Mouse (Mus musculus) hindbrain, embryonic 11.5 days (tissue): ENCODE data around the gene Garem2. TPM values are rescaled to one million over a fixed set of nuclear protein-coding genes. Genes with fewer than 3 reads are reported as not detected.

ENCODE experiments used
- ATAC-seq: fragments of 200-750 bp; cut with Nextera tagmentation; 2 replicates; pipeline ENCODE4 v1.8.0; 2017; ENCODE audit warnings: mild to moderate bottlenecking, moderate TSS enrichment, moderate library complexity; ENCODE audit not compliant: low FRiP score
- DNase-seq: peaks from one replicate; pipeline ENCODE4 v3.0.0-alpha.2; 2015; ENCODE audit warnings: low spot score
- H3K27ac ChIP-seq: fragments of 300-500 bp; sonication (generic); 2 replicates; pipeline ENCODE4 v1.5.1; 2014; ENCODE audit warnings: mild to moderate bottlenecking, low read depth, low read length
- H3K27me3 ChIP-seq: fragments of 300-500 bp; sonication (generic); 2 replicates; pipeline ENCODE4 v1.6.1; 2014; ENCODE audit warnings: mild to moderate bottlenecking, low read length, moderate library complexity, mixed read lengths; ENCODE audit not compliant: control insufficient read depth, insufficient read depth
- H3K36me3 ChIP-seq: fragments of 300-500 bp; sonication (generic); 2 replicates; pipeline ENCODE4 v1.6.1; 2014; ENCODE audit warnings: mild to moderate bottlenecking, low read length, moderate library complexity, mixed read lengths; ENCODE audit not compliant: control insufficient read depth, insufficient read depth
- H3K4me1 ChIP-seq: fragments of 300-500 bp; sonication (generic); replicated peaks from 2 replicates; pipeline ENCODE4 v1.6.1; 2014; ENCODE audit warnings: low read length, mixed read lengths; ENCODE audit not compliant: control insufficient read depth, insufficient read depth
- H3K4me2 ChIP-seq: fragments of 300-500 bp; sonication (generic); replicated peaks from 2 replicates; pipeline ENCODE4 v1.6.1; 2014; ENCODE audit warnings: mild to moderate bottlenecking, low read depth, low read length
- H3K4me3 ChIP-seq: fragments of 300-500 bp; sonication (generic); 2 replicates; pipeline ENCODE4 v1.5.1; 2014; ENCODE audit warnings: low read depth, low read length
- H3K9ac ChIP-seq: fragments of 300-500 bp; sonication (generic); 2 replicates; pipeline ENCODE4 v1.6.1; 2014; ENCODE audit warnings: low read depth, low read length
- H3K9me3 ChIP-seq: fragments of 300-500 bp; sonication (generic); 2 replicates; pipeline ENCODE4 v1.6.1; 2016; ENCODE audit warnings: low read length; ENCODE audit not compliant: control insufficient read depth
- WGBS: fragments of 180-500 bp; shearing (Covaris S2); extraction: QIAGEN DNeasy Blood & Tissue Kit; methylation state at CpG from one replicate; pipeline ENCODE4 v1.1.7; 2014; 5-methylcytosine and 5-hydroxymethylcytosine counted together
- polyA plus RNA-seq: library from polyadenylated mRNA; unstranded; fragments of >200 nt; fragmentation: Nextera tagmentation; extraction: Ambion mirVana; gene quantifications from 2 replicates; pipeline ENCODE4 v1.2.1, GENCODE M21; 2014

Gene Garem2
- polyA plus RNA-seq, 1 experiment from 2014 or later = 18.2 TPM

DNA sequence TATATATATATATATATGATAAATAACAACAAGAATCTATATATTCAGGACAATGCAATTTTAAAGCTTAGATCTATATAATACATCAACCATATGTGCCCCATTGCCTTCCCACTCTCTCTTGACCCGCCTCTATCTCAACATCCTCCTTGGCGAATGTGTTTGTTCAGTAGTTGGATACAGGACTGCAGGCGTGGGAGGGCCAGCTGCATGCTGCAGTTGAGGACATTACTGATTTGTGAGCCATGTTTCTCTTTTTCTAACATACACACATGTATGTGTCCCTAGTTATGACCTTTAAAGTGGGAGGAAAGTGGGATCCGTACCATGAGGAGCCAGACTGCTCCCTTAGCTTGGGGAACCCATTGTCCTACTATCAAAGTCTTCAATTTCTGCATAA, 26.3 kb downstream of the Garem2 start:
- Histone ChIP-seq H3K27me3 (no peaks in the 10 kb centered on the region), H3K9ac (no peak overlapping the region), H3K4me2 (no peak overlapping the region), H3K27ac (no peak overlapping the region), H3K36me3 (no peaks in the 10 kb centered on the region; the same call in 1 of the 2 replicates), H3K9me3 (no peaks in the 10 kb centered on the region), H3K4me1 (no peaks in the 10 kb centered on the region), H3K4me3 (no peak overlapping the region)
- DNase-seq (no peak), ATAC-seq (no peak)
- WGBS = 92% methylated on average over 4 of the region's 4 CpGs

DNA sequence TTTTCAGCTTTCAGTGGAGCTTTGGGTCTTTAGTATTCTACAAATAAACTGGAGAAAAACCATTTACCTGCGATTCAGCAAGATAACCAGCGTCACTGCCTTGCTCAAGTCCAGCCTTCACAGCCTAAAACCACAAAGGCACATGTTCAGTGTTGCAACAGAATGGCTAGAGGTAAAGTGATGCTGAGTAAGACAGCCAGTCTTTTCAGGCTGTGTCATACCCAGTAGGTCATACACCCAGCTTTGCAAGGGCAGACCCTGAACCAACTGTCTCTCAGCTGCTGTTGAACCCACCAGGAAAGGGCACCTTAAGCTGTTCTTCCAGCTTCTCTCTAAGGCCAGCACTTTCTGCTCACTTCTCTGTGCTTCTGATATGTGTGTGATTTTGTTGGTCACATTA, 27.2 kb downstream of the Garem2 start:
- no peak overlapping the region for H3K27ac ChIP-seq
- no peaks in the 10 kb centered on the region for H3K4me1 ChIP-seq
- H3K27me3 ChIP-seq = no peaks in the 10 kb centered on the region
- DNase-seq = no peak
- H3K4me2 ChIP-seq = no peak overlapping the region
- no peak overlapping the region for H3K4me3 ChIP-seq
- no peaks in the 10 kb centered on the region for H3K9me3 ChIP-seq
- WGBS = 97% methylated on average over 2 of the region's 2 CpGs
- ATAC-seq = no peak
- H3K9ac ChIP-seq = no peak overlapping the region
- H3K36me3 ChIP-seq = no peaks in the 10 kb centered on the region; the same call in 1 of the 2 replicates

DNA sequence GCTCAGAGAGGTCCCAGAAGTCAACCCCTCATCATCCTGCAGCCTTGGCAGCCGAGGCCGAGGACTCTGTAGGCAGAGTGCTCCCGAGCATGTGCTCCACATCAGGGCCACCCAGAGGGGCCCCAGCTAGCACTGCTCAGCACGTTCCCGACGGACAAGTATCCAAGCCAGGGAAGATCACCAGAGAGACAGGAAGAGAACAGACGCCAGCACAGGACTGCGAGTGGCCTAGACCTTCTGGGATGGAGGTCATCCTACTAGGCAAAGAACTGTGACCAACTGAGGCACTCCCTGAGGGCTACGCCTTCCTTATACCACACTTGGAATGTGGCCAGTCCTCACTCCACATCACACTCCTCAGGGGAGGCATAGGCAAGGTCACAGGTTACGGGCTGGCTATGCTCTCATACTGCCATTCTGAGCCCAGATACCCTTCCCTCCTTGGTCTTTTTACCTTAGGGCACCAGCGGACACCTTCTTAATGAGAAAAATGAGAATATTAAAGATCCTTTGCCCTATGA, 30.8 kb downstream of the Garem2 start:
- no peaks in the 10 kb centered on the region for H3K27me3 ChIP-seq
- no peak overlapping the region for H3K4me3 ChIP-seq
- no peak overlapping the region for H3K27ac ChIP-seq
- peaks cover 3% of the 10 kb centered on the region; the same call in 1 of the 2 replicates for H3K36me3 ChIP-seq
- no peaks in the 10 kb centered on the region for H3K4me1 ChIP-seq
- no peak for DNase-seq
- WGBS = 93% methylated on average over 11 of the region's 11 CpGs
- no peak for ATAC-seq
- H3K4me2 ChIP-seq = no peak overlapping the region
- no peaks in the 10 kb centered on the region for H3K9me3 ChIP-seq
- H3K9ac ChIP-seq = no peak overlapping the region

DNA sequence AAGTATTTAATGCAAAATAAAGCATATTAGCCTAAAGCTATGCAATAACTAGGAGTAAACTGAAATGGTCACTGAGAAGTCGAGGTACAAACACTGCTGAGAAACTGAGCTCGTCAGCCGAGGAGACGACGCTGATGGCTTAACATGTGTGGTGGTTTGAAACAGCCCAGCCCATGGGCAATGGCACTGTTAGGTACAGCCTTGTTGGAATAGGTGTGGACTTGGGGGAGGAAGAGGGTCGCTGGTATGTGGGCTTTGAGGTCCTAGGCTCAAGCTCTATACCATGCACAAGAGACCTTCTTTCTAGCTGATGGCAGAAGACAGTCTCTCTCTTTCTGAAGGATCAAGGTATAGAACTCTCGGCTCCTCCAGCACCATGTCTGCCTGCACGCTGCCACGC, 32.3 kb downstream of the Garem2 start:
- 90% methylated on average over 9 of the region's 9 CpGs for WGBS
- H3K4me2 ChIP-seq = no peak overlapping the region
- H3K9ac ChIP-seq = no peak overlapping the region
- no peaks in the 10 kb centered on the region for H3K9me3 ChIP-seq
- no peaks in the 10 kb centered on the region for H3K4me1 ChIP-seq
- H3K27me3 ChIP-seq = no peaks in the 10 kb centered on the region
- peaks cover 3% of the 10 kb centered on the region; the same call in 1 of the 2 replicates for H3K36me3 ChIP-seq
- H3K27ac ChIP-seq = no peak overlapping the region
- H3K4me3 ChIP-seq = no peak overlapping the region
- ATAC-seq (no peak), DNase-seq (no peak)

DNA sequence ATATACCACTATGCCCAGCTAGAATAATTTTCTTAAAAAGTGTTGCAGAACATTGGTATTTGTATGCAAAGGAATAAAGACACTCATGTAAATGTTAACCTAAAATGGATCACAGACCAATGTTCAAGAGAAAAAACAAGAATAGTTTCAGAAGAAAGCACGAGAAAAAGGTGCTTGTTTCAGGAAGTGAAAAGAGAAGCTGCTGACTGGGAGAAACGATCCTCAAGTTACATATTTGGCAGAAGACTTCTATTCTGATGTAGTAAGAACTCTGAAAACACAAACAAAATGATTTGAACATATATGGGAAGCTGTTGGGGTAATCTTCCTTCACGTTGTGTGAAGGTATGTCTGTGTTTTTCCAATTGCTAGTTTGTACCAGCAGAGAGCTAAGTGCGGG, 33.2 kb downstream of the Garem2 start:
- Histone ChIP-seq H3K27ac (no peak overlapping the region), H3K4me2 (no peak overlapping the region), H3K9me3 (no peaks in the 10 kb centered on the region), H3K27me3 (no peaks in the 10 kb centered on the region), H3K4me1 (no peaks in the 10 kb centered on the region), H3K9ac (no peak overlapping the region), H3K36me3 (peaks cover 3% of the 10 kb centered on the region; the same call in 1 of the 2 replicates), H3K4me3 (no peak overlapping the region)
- DNase-seq (no peak), ATAC-seq (no peak)
- 92% methylated on average over 4 of the region's 4 CpGs for WGBS

DNA sequence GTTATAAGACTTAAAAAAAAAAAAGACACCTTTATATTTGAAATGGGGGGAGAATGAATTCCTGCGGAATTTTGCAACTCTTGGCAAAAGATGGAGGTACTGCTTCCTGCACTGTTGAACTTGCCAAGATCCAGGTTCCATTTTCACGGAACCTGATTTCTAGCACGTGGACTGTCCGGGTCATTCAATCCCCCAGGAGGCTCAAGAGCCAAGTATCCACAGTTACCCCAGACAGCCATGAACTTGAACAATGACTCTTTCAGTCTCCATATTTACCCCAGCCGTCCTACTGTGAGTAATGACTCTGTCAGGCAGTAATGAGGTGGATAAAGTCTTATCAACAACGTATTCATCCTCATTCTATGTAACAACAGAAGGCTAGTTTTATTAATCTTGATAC, 41.6 kb downstream of the Garem2 start:
- Histone ChIP-seq H3K9ac (no peak overlapping the region), H3K27ac (no peak overlapping the region), H3K4me1 (no peaks in the 10 kb centered on the region), H3K9me3 (no peaks in the 10 kb centered on the region), H3K36me3 (no peaks in the 10 kb centered on the region; the same call in 1 of the 2 replicates), H3K27me3 (no peaks in the 10 kb centered on the region), H3K4me3 (no peak overlapping the region), H3K4me2 (no peak overlapping the region)
- WGBS = 91% methylated on average over 6 of the region's 6 CpGs
- ATAC-seq (no peak), DNase-seq (no peak)

DNA sequence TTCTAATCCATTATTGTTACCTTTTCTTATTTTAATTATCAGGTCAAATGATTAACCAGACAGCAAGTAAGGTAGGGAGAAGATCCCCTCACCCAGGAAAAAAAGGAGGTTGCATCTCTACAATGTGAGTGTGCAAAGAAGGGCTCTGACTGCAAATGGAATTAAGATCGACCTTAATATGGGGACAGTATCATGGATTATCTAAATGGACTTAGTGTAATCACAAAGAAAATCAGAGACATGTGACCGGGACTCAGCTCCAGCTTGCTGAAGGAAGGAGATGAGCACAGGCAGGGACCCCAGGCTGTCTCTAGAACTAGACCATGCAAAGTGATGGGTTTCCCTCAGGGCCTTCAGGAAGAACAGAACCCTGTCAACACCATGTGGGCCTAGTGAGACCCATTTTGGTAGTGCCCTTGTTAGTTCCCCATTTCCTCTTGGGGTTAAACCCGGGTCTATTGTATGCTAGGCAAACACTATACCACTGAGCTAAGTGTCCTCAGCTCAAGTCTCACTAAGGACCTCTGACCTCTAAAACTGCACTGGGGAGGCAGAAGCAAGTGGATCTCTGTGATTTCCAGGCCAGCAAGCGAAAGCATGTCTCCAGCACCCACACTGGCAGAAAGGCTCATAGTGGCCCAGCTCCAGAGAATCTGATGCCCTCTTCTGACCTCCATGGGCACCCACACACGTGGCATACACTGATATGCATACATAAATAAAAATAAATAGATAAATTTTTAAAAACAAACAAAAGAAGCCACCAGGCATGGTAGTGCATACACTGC, 43.4 kb downstream of the Garem2 start:
- Histone ChIP-seq H3K4me3 (no peak overlapping the region), H3K4me1 (no peaks in the 10 kb centered on the region), H3K9me3 (no peaks in the 10 kb centered on the region), H3K27ac (no peak overlapping the region), H3K9ac (no peak overlapping the region), H3K27me3 (no peaks in the 10 kb centered on the region), H3K36me3 (no peaks in the 10 kb centered on the region; the same call in 1 of the 2 replicates), H3K4me2 (no peak overlapping the region)
- 87% methylated on average over 5 of the region's 5 CpGs for WGBS
- ATAC-seq (no peak), DNase-seq (no peak)

DNA sequence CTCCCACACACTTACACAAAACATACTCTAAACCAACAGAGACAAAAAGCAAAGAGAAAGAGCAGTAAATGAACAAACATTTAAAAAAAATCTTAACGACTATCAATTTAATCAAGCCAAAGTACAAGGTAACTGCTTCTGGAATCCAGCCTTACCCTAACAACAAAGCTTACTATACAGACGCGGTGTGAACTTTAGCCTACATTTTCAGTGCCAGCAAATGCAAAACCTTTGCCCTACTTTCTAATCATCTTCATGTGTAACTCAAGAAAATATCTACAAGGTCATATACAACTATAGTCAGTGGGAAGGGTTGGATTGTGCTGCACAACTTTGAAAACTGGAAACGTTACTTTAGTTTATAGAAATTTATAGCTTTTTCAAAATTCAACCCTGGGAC, 47.0 kb downstream of the Garem2 start:
- Histone ChIP-seq H3K27me3 (no peaks in the 10 kb centered on the region), H3K4me3 (no peak overlapping the region), H3K4me1 (0 out of 2 replicates have a peak, but pooled peaks cover 2% of the 10 kb centered on the region), H3K9ac (no peak overlapping the region), H3K9me3 (no peaks in the 10 kb centered on the region), H3K36me3 (no peaks in the 10 kb centered on the region), H3K4me2 (no peak overlapping the region), H3K27ac (no peak overlapping the region)
- ATAC-seq (no peak), DNase-seq (no peak)
- WGBS = 85% methylated on average over 4 of the region's 4 CpGs

DNA sequence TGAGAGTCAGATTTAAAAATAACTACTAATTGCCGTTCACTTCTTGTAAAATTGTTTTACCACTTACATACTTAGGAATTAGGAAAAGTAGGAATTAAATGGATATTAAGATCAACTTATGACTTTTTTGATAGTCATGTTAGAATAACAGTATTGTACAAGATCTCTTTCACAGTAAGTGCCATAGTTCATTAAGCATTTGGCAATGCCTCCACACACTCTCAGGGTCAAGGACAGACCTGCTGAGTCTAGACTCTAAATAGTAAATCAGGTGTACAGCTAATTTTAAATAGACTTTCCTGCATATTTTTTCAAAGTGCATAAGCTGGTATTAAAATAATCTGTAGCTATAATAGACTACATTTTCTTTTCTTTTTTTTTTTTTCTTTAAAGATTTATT, 47.5 kb downstream of the Garem2 start:
- Histone ChIP-seq H3K4me1 (0 out of 2 replicates have a peak, but pooled peaks cover 2% of the 10 kb centered on the region), H3K36me3 (no peaks in the 10 kb centered on the region), H3K9me3 (no peaks in the 10 kb centered on the region), H3K4me3 (no peak overlapping the region), H3K4me2 (no peak overlapping the region), H3K27me3 (no peaks in the 10 kb centered on the region), H3K27ac (no peak overlapping the region), H3K9ac (no peak overlapping the region)
- 91% methylated on average over 1 of the region's 1 CpGs for WGBS
- no peak for ATAC-seq
- DNase-seq = no peak
